Mouse (Mus musculus): ENCODE measurements around the gene Slc25a24. TPM values are rescaled to one million over a fixed set of nuclear protein-coding genes. Genes with fewer than 3 reads are reported as not detected.

Slc25a24 gene
- polyA plus RNA-seq, 1 experiment from 2014 or later = 21.0 TPM

DNA sequence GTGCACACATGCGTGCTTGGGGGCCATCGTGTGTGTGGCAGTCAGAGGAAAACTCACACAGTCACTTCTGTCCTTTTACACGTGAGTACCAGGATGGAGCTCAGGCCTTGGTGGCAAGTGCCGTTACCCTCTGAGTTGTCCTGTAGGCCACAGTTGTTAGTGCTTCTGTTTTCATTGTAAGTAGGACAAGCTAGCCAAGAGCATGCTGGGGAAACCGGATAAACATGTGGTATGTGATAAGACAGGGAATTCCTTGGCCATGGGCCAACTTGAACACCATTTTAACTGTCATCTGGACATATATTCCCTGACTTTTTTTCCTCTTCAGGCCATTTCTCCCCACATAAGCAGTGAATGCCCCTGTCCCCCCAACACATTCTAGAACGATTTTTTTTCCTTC lies 2.6 kb downstream of the Slc25a24 start:
- no peak for ATAC-seq (ENCODE audit: low FRiP score, low TSS enrichment)
- H3K27me3 ChIP-seq (ENCODE audit: insufficient read depth, low read length) = no peaks in the 10 kb centered on the region
- H3K9ac ChIP-seq (replicated peaks; ENCODE audit: low read length) = no peak overlapping the region
- WGBS = 64% methylated on average over 6 of the region's 6 CpGs
- H3K27ac ChIP-seq (ENCODE audit: low read length) = no peak overlapping the region
- no peak overlapping the region for H3K4me2 ChIP-seq (replicated peaks; ENCODE audit: low read depth, low read length)
- peaks cover 14% of the 10 kb centered on the region for H3K4me1 ChIP-seq (ENCODE audit: insufficient read depth, low read length)
- no peak overlapping the region for H3K4me3 ChIP-seq (ENCODE audit: low read length)
- H3K36me3 ChIP-seq (ENCODE audit: insufficient read depth, low read length) = peaks cover 6% of the 10 kb centered on the region; the same call in 1 of the 2 replicates
- no peaks in the 10 kb centered on the region for H3K9me3 ChIP-seq (ENCODE audit: low read length)

DNA sequence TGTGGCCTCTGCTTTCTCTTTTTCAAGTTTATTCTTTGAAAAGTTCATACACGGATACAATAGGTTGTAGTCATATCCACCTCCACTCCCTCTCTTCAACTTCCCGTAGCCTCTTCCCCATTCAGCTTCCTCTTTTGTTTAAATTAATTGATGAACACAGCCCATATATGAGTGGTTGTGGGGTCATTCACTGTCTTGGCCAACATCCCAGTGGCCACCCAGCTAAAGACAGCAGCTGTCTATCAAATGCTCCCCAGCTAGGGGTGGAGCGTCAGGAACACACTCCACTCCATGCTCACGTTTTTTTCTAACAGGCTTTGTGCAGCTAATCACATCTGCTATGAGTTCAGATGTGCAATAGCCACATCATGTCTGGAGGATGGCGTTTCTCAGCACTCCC lies 6.8 kb downstream of the Slc25a24 start:
- H3K9ac ChIP-seq (replicated peaks; ENCODE audit: low read length) = no peak overlapping the region
- H3K36me3 ChIP-seq (ENCODE audit: insufficient read depth, low read length) = peaks cover 16% of the 10 kb centered on the region; the same call in 1 of the 2 replicates
- no peak overlapping the region for H3K27ac ChIP-seq (ENCODE audit: low read length)
- no peak overlapping the region for H3K4me2 ChIP-seq (replicated peaks; ENCODE audit: low read depth, low read length)
- no peak overlapping the region for H3K4me3 ChIP-seq (ENCODE audit: low read length)
- H3K4me1 ChIP-seq (ENCODE audit: insufficient read depth, low read length) = peaks cover 3% of the 10 kb centered on the region; the same call in 1 of the 2 replicates
- H3K27me3 ChIP-seq (ENCODE audit: insufficient read depth, low read length) = no peaks in the 10 kb centered on the region
- ATAC-seq (ENCODE audit: low FRiP score, low TSS enrichment) = no peak
- 83% methylated on average over 5 of the region's 5 CpGs for whole genome bisulfite sequencing
- peaks cover 10% of the 10 kb centered on the region; the same call in 1 of the 2 replicates for H3K9me3 ChIP-seq (ENCODE audit: low read length)

DNA sequence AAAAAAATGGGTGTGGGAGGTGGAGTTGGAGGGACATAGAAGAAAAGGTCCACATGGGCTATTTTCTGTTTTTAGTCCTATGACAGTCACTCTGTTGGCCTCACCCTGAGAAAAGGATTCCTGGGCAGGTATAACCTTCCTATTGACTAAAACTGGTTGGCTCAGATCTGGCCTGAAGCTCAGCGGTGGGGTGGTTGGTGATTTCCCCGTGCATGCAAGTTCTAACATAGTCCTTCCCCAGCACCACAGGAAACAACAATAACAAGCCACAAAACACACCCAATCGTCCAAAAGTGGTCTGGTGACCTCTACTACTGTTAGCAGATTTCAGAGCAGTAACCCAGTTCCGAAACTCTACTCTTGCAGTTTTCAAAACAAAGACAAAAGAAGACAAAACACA lies 10.0 kb downstream of the Slc25a24 start:
- ATAC-seq (ENCODE audit: low FRiP score, low TSS enrichment) = no peak

DNA sequence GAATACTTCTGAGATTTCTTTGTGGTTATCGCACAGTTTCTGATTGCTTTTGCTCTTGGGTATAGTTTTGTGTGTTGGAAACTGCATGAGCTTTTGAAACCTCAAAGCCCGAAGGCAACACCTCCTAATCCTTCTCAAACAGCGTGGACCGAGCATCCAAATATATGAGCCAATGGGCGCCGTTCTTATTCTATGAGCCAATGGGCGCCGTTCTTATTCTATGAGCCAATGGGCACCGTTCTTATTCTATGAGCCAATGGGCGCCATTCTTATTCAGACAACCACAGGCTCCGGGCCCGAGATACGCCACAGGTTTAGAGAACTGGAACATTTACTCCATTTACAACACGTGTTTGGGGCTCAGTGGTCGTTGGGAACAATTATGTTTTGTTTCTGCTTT lies 11.1 kb downstream of the Slc25a24 start:
- H3K9ac ChIP-seq (replicated peaks; ENCODE audit: low read length) = no peak overlapping the region
- peaks cover 20% of the 10 kb centered on the region; the same call in 1 of the 2 replicates for H3K36me3 ChIP-seq (ENCODE audit: insufficient read depth, low read length)
- no peaks in the 10 kb centered on the region for H3K27me3 ChIP-seq (ENCODE audit: insufficient read depth, low read length)
- no peak overlapping the region for H3K27ac ChIP-seq (ENCODE audit: low read length)
- no peak for ATAC-seq (ENCODE audit: low FRiP score, low TSS enrichment)
- WGBS = 96% methylated on average over 15 of the region's 15 CpGs
- no peak overlapping the region for H3K4me2 ChIP-seq (replicated peaks; ENCODE audit: low read depth, low read length)
- no peak overlapping the region for H3K4me3 ChIP-seq (ENCODE audit: low read length)
- peaks cover 10% of the 10 kb centered on the region; the same call in 1 of the 2 replicates for H3K9me3 ChIP-seq (ENCODE audit: low read length)
- H3K4me1 ChIP-seq (ENCODE audit: insufficient read depth, low read length) = no peaks in the 10 kb centered on the region

More for the DNA sequence above, 10.0 kb downstream of the Slc25a24 start:
- no peaks in the 10 kb centered on the region for H3K27me3 ChIP-seq (ENCODE audit: insufficient read depth, low read length)
- WGBS = 85% methylated on average over 4 of the region's 4 CpGs
- no peaks in the 10 kb centered on the region for H3K4me1 ChIP-seq (ENCODE audit: insufficient read depth, low read length)
- H3K27ac ChIP-seq (ENCODE audit: low read length) = no peak overlapping the region
- H3K36me3 ChIP-seq (ENCODE audit: insufficient read depth, low read length) = peaks cover 20% of the 10 kb centered on the region; the same call in 1 of the 2 replicates
- no peak overlapping the region for H3K4me2 ChIP-seq (replicated peaks; ENCODE audit: low read depth, low read length)
- no peak overlapping the region for H3K9ac ChIP-seq (replicated peaks; ENCODE audit: low read length)
- H3K9me3 ChIP-seq (ENCODE audit: low read length) = peaks cover 10% of the 10 kb centered on the region; the same call in 1 of the 2 replicates
- H3K4me3 ChIP-seq (ENCODE audit: low read length) = no peak overlapping the region

DNA sequence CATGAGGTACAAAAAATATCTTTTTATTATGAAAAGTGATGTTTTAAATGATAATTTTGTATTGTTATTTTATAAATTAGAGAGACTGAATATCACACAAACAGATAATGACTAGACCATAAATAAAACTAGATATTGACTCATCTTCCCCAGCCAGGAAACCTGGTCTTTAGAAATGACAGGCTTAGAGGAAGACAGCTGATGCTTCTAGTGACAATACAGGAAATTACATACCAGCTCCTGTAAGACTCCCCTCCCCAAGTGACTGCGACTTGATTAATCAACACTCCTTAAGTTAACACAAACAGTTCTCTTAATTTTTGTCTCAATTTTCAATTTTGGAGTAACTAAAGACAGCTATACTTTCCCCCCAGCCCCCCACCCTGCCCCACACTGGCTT lies 12.4 kb downstream of the Slc25a24 start:
- 88% methylated on average over 1 of the region's 1 CpGs for WGBS
- H3K9me3 ChIP-seq (ENCODE audit: low read length) = peaks cover 10% of the 10 kb centered on the region; the same call in 1 of the 2 replicates
- no peak for ATAC-seq (ENCODE audit: low FRiP score, low TSS enrichment)
- H3K4me1 ChIP-seq (ENCODE audit: insufficient read depth, low read length) = no peaks in the 10 kb centered on the region
- H3K4me2 ChIP-seq (replicated peaks; ENCODE audit: low read depth, low read length) = no peak overlapping the region
- H3K4me3 ChIP-seq (ENCODE audit: low read length) = no peak overlapping the region
- no peaks in the 10 kb centered on the region for H3K27me3 ChIP-seq (ENCODE audit: insufficient read depth, low read length)
- no peak overlapping the region for H3K27ac ChIP-seq (ENCODE audit: low read length)
- peaks cover 18% of the 10 kb centered on the region; the same call in 1 of the 2 replicates for H3K36me3 ChIP-seq (ENCODE audit: insufficient read depth, low read length)
- H3K9ac ChIP-seq (replicated peaks; ENCODE audit: low read length) = no peak overlapping the region

DNA sequence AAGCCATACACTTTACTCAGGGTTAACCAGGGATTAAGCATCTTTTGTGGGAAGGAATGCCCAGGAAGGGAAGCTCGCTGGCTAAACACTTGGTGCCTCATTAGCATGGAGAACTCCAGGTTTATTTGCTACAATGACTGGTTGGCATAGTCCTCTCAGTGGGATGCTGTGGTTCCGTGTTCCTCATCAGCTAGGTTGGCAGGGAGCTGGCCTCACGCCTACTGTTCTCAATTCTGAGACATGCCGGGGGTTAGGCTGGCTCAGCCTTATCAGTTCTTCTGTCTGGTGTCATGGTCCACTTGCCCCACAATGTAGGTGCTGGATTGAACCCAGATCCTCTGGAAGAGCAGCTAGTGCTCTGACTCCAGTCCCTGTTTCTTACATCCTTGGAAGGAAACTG lies 29.6 kb downstream of the Slc25a24 start:
- Histone ChIP-seq H3K4me1 (ENCODE audit: insufficient read depth, low read length) (no peaks in the 10 kb centered on the region), H3K9me3 (ENCODE audit: low read length) (no peaks in the 10 kb centered on the region), H3K4me3 (ENCODE audit: low read length) (no peak overlapping the region), H3K27me3 (ENCODE audit: insufficient read depth, low read length) (no peaks in the 10 kb centered on the region), H3K4me2 (replicated peaks; ENCODE audit: low read depth, low read length) (no peak overlapping the region), H3K36me3 (ENCODE audit: insufficient read depth, low read length) (no peaks in the 10 kb centered on the region), H3K9ac (replicated peaks; ENCODE audit: low read length) (no peak overlapping the region), H3K27ac (ENCODE audit: low read length) (no peak overlapping the region)
- ATAC-seq (ENCODE audit: low FRiP score, low TSS enrichment) = no peak
- 94% methylated on average over 4 of the region's 4 CpGs for WGBS

DNA sequence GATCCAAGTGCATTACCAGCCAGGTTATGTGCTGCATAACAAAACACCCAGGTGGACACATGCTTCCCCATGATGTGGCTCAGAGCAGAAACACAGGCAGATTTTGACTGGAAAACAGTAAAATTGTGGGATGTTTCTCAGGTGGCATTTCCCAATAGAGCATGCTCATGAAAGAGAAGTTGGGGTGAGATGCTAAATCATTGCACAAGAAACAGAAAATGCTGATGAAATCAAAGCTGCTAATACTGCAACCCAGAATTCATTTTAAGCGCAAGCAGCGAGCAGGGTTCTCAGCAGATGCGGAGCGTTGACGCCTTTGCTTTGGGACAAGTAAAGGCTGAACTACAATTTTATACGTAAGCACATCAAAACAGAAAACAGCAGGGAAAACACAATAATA lies 30.5 kb downstream of the Slc25a24 start:
- WGBS = 96% methylated on average over 6 of the region's 6 CpGs
- no peak for ATAC-seq (ENCODE audit: low FRiP score, low TSS enrichment)
- no peak overlapping the region for H3K9ac ChIP-seq (replicated peaks; ENCODE audit: low read length)
- H3K36me3 ChIP-seq (ENCODE audit: insufficient read depth, low read length) = no peaks in the 10 kb centered on the region
- H3K4me2 ChIP-seq (replicated peaks; ENCODE audit: low read depth, low read length) = no peak overlapping the region
- no peaks in the 10 kb centered on the region for H3K9me3 ChIP-seq (ENCODE audit: low read length)
- no peaks in the 10 kb centered on the region for H3K4me1 ChIP-seq (ENCODE audit: insufficient read depth, low read length)
- no peak overlapping the region for H3K4me3 ChIP-seq (ENCODE audit: low read length)
- no peak overlapping the region for H3K27ac ChIP-seq (ENCODE audit: low read length)
- H3K27me3 ChIP-seq (ENCODE audit: insufficient read depth, low read length) = no peaks in the 10 kb centered on the region

DNA sequence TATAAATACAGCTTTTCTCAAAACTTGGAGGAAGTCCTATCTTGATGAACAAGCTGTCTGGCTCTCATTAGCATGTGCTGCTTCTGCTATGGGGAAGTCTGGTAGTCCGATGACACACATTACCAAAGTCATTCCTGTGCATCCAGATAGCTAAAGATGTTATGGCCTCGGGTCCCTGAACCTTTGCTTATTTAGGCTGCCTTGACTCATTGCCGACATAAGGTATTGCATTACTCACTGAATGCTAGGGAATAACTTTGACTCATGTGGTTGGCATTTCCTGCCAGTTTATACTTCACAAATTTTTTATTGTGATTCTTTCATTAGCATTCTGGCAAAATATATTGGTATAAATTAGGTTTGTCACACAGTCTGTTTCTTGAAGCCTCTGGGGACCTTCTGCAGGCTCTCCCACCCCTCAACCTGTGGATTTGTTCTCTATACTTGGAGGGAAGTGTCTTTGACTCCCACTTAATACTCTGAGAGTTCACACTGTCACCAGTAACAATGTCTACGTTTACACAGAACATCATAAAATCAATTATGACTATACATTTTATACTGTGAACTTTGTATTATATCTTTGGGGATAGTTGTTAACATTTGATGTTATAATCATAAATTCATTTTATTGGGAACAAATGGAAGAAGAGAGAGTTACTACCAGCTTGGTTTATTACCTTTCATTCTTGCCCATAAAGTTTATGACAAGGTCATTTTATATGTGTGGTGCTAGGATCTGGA lies 33.1 kb downstream of the Slc25a24 start:
- H3K4me1 ChIP-seq (ENCODE audit: insufficient read depth, low read length) = no peaks in the 10 kb centered on the region
- WGBS = 59% methylated on average over 4 of the region's 4 CpGs
- no peak overlapping the region for H3K27ac ChIP-seq (ENCODE audit: low read length)
- ATAC-seq (ENCODE audit: low FRiP score, low TSS enrichment) = no peak
- no peak overlapping the region for H3K4me2 ChIP-seq (replicated peaks; ENCODE audit: low read depth, low read length)
- H3K36me3 ChIP-seq (ENCODE audit: insufficient read depth, low read length) = peaks cover 10% of the 10 kb centered on the region; the same call in 1 of the 2 replicates
- no peaks in the 10 kb centered on the region for H3K9me3 ChIP-seq (ENCODE audit: low read length)
- no peak overlapping the region for H3K4me3 ChIP-seq (ENCODE audit: low read length)
- H3K27me3 ChIP-seq (ENCODE audit: insufficient read depth, low read length) = no peaks in the 10 kb centered on the region
- no peak overlapping the region for H3K9ac ChIP-seq (replicated peaks; ENCODE audit: low read length)

DNA sequence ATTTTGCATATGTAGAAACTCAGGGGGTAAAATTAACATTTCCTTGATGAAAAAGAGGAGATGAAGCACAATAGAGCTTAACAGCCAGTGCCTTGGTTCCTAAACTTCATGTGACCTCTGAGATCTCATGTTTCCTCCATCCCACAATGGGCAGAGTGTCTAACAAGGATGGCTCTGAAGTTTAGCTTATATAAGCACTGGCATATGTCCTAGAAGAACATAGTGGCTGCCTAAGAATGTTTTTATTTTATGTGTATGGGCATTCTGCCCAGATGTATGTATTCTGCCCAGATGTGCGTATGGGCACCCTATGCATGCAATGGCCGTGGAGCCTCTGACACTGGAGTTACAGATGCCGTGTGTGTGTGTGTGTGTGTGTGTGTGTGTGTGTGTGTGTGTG lies 34.5 kb downstream of the Slc25a24 start:
- Histone ChIP-seq H3K27ac (ENCODE audit: low read length) (no peak overlapping the region), H3K4me3 (ENCODE audit: low read length) (no peak overlapping the region), H3K27me3 (ENCODE audit: insufficient read depth, low read length) (no peaks in the 10 kb centered on the region), H3K9me3 (ENCODE audit: low read length) (no peaks in the 10 kb centered on the region), H3K4me1 (ENCODE audit: insufficient read depth, low read length) (no peaks in the 10 kb centered on the region), H3K36me3 (ENCODE audit: insufficient read depth, low read length) (peaks cover 10% of the 10 kb centered on the region; the same call in 1 of the 2 replicates), H3K4me2 (replicated peaks; ENCODE audit: low read depth, low read length) (no peak overlapping the region), H3K9ac (replicated peaks; ENCODE audit: low read length) (no peak overlapping the region)
- 67% methylated on average over 3 of the region's 3 CpGs for WGBS
- ATAC-seq (ENCODE audit: low FRiP score, low TSS enrichment) = no peak

DNA sequence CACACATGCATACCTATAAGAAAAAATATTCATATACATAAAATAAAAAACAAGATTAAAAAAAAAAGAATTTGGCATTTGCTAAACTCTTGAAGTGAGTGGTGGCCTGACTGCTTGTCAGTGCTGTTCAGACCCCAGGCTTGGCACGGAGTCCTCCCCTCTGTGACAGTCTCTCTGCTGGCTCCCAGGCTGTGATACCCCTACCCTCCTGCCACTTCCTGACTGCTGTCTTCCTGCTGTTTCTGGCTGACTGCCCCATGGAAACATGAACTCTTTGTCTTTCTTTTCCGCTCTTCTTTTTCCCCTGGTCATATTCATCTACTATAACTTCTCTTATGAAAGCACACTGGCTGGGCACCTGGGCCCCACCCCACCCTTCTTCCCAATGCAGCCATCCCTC lies 41.1 kb downstream of the Slc25a24 start:
- no peak for ATAC-seq (ENCODE audit: low FRiP score, low TSS enrichment)

More for the DNA sequence above, 41.1 kb downstream of the Slc25a24 start:
- H3K4me1 ChIP-seq (ENCODE audit: insufficient read depth, low read length) = no peaks in the 10 kb centered on the region
- 83% methylated on average over 2 of the region's 2 CpGs for WGBS
- H3K4me2 ChIP-seq (replicated peaks; ENCODE audit: low read depth, low read length) = no peak overlapping the region
- no peaks in the 10 kb centered on the region for H3K27me3 ChIP-seq (ENCODE audit: insufficient read depth, low read length)
- H3K36me3 ChIP-seq (ENCODE audit: insufficient read depth, low read length) = peaks cover 27% of the 10 kb centered on the region
- no peak overlapping the region for H3K9ac ChIP-seq (replicated peaks; ENCODE audit: low read length)
- H3K27ac ChIP-seq (ENCODE audit: low read length) = no peak overlapping the region
- no peaks in the 10 kb centered on the region for H3K9me3 ChIP-seq (ENCODE audit: low read length)
- no peak overlapping the region for H3K4me3 ChIP-seq (ENCODE audit: low read length)

Measured in kidney, embryonic 16.5 days (tissue).